Comparison of ENCODE assay signal across 25 mouse cellular contexts in the genomic region with DNA sequence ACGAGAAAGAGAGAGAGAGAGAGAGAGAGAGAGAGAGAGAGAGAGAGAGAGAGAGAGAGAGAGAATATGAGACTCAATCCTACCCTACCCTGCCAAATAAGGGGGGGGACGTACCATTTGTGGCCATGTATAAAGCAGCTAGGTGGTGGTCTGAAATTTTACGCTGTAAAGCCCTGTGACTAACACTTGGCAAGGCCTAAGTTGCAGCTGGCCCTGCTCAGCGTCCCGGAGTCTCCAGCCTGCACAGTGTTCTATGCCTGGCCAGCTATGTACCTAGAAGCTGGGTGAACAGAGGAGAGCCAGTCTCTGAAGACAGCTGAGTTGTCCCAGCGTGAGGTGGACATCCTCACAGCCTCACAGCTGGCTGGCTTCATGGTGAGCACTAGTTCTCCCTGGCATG. TPM values are rescaled to one million over a fixed set of nuclear protein-coding genes. Genes with fewer than 3 reads are reported as not detected.
DNase-seq lines count a peak whose midpoint lies in the region; ATAC-seq and TF ChIP-seq lines count a peak whose summit lies in the region.
"Had no signal": no experiment of that assay in that cellular context is flagged by ENCODE, and none has a peak within 500 bp of the region (broad histone marks: within the 10 kb centered on the region; RNA-seq: fewer than 3 reads in every experiment).

No protein-coding gene starts in this region.

- no peak for DNase-seq in embryonic facial prominence, embryonic 10.5 days (ENCODE audit: low spot score)
- peak; percentile 56 for DNase-seq in intestine, embryonic 14.5 days (ENCODE audit: low spot score)
- DNase-seq in lung, postnatal 4 days = no peak
- DNase-seq: adrenal gland, postnatal 36 days; cerebellum, adult 9-11 months; kidney, postnatal 25 days; layer of hippocampus, postnatal 36 days; lung, adult 2 months; right cerebral cortex, postnatal 14 days; spleen, adult 18-20 months; thymus, adult 18-20 months; thymus, postnatal 4 days had no signal

- H3K27me3 ChIP-seq in embryonic facial prominence, embryonic 13.5 days = no peaks in the 10 kb centered on the region
- H3K27me3 ChIP-seq in embryonic facial prominence, embryonic 10.5 days (replicated peaks; ENCODE audit: low read depth, poor library complexity, severe bottlenecking) = no peaks in the 10 kb centered on the region
- H3K27me3 ChIP-seq in intestine, embryonic 14.5 days (replicated peaks; ENCODE audit: control insufficient read depth, insufficient read depth, low read length) = no peaks in the 10 kb centered on the region
- H3K27me3 ChIP-seq in intestine, postnatal 0 days (replicated peaks; ENCODE audit: control insufficient read depth, insufficient read depth, low read length) = no peaks in the 10 kb centered on the region
- no peaks in the 10 kb centered on the region for H3K27me3 ChIP-seq in intestine, embryonic 15.5 days (replicated peaks)
- H3K27me3 ChIP-seq in stomach, embryonic 14.5 days (ENCODE audit: control insufficient read depth, insufficient read depth, low read length) = no peaks in the 10 kb centered on the region
- H3K27me3 ChIP-seq: liver, embryonic 12.5 days; midbrain, embryonic 13.5 days; neural tube, embryonic 12.5 days had no signal

- no peaks in the 10 kb centered on the region for H3K36me3 ChIP-seq in embryonic facial prominence, embryonic 13.5 days
- peaks cover 30% of the 10 kb centered on the region for H3K36me3 ChIP-seq in embryonic facial prominence, embryonic 10.5 days (replicated peaks)
- no peaks in the 10 kb centered on the region; the same call in 1 of the 2 replicates for H3K36me3 ChIP-seq in intestine, embryonic 14.5 days (ENCODE audit: control insufficient read depth, insufficient read depth, low read length)
- H3K36me3 ChIP-seq in intestine, postnatal 0 days (ENCODE audit: control insufficient read depth, insufficient read depth) = peaks cover 14% of the 10 kb centered on the region
- no peaks in the 10 kb centered on the region for H3K36me3 ChIP-seq in intestine, embryonic 15.5 days
- no peaks in the 10 kb centered on the region for H3K36me3 ChIP-seq in stomach, embryonic 14.5 days (ENCODE audit: control insufficient read depth, insufficient read depth, low read length)

- no peak overlapping the region for H3K4me2 ChIP-seq in embryonic facial prominence, embryonic 13.5 days
- H3K4me2 ChIP-seq in intestine, embryonic 14.5 days (ENCODE audit: low read length) = no peak overlapping the region
- H3K4me2 ChIP-seq in intestine, postnatal 0 days (replicated peaks; ENCODE audit: low read depth) = no peak overlapping the region
- no peak overlapping the region for H3K4me2 ChIP-seq in intestine, embryonic 15.5 days (replicated peaks)
- no peak overlapping the region for H3K4me2 ChIP-seq in stomach, embryonic 14.5 days (replicated peaks; ENCODE audit: low read depth, low read length)
- H3K4me2 ChIP-seq: liver, embryonic 12.5 days; midbrain, embryonic 13.5 days; neural tube, embryonic 12.5 days had no signal

- WGBS in embryonic facial prominence, embryonic 13.5 days = 59% methylated on average over 6 of the region's 6 CpGs
- 86% methylated on average over 6 of the region's 6 CpGs for WGBS in embryonic facial prominence, embryonic 10.5 days
- 45% methylated on average over 6 of the region's 6 CpGs for WGBS in intestine, embryonic 14.5 days
- WGBS in intestine, postnatal 0 days = 66% methylated on average over 6 of the region's 6 CpGs
- WGBS in intestine, embryonic 15.5 days = 53% methylated on average over 6 of the region's 6 CpGs
- WGBS in stomach, embryonic 14.5 days = 60% methylated on average over 6 of the region's 6 CpGs

- H3K9me3 ChIP-seq in embryonic facial prominence, embryonic 13.5 days = no peaks in the 10 kb centered on the region
- no peaks in the 10 kb centered on the region for H3K9me3 ChIP-seq in embryonic facial prominence, embryonic 10.5 days
- no peaks in the 10 kb centered on the region for H3K9me3 ChIP-seq in intestine, embryonic 14.5 days (ENCODE audit: control insufficient read depth, low read length)
- H3K9me3 ChIP-seq in intestine, postnatal 0 days (ENCODE audit: control insufficient read depth) = no peaks in the 10 kb centered on the region
- H3K9me3 ChIP-seq in intestine, embryonic 15.5 days = no peaks in the 10 kb centered on the region
- no peaks in the 10 kb centered on the region for H3K9me3 ChIP-seq in stomach, embryonic 14.5 days (ENCODE audit: control insufficient read depth, low read depth, low read length)
- H3K9me3 ChIP-seq: heart, embryonic 10.5 days; liver, embryonic 12.5 days; megakaryocyte, embryonic 14.5 days; midbrain, embryonic 13.5 days; neural tube, embryonic 12.5 days had no signal

- no peak for TF ChIP-seq CTCF in intestine, postnatal 0 days (IDR thresholded peaks at IDR 0.05; ENCODE audit: low read depth)

- no peak overlapping the region for H3K9ac ChIP-seq in embryonic facial prominence, embryonic 13.5 days
- H3K9ac ChIP-seq in intestine, embryonic 14.5 days (ENCODE audit: low read length) = no peak overlapping the region
- H3K9ac ChIP-seq in intestine, postnatal 0 days (ENCODE audit: low read depth, low read length) = no peak overlapping the region
- no peak overlapping the region for H3K9ac ChIP-seq in intestine, embryonic 15.5 days
- no peak overlapping the region for H3K9ac ChIP-seq in stomach, embryonic 14.5 days (replicated peaks; ENCODE audit: low read depth, low read length)
- H3K9ac ChIP-seq: liver, embryonic 12.5 days; midbrain, embryonic 13.5 days; neural tube, embryonic 12.5 days had no signal

- H3K4me1 ChIP-seq in embryonic facial prominence, embryonic 13.5 days = peaks cover 14% of the 10 kb centered on the region
- H3K4me1 ChIP-seq in embryonic facial prominence, embryonic 10.5 days = peaks cover 17% of the 10 kb centered on the region
- peaks cover 14% of the 10 kb centered on the region; the same call in 1 of the 2 replicates for H3K4me1 ChIP-seq in intestine, embryonic 14.5 days (replicated peaks; ENCODE audit: control insufficient read depth, insufficient read depth, low read length)
- H3K4me1 ChIP-seq in intestine, postnatal 0 days (replicated peaks; ENCODE audit: control insufficient read depth, insufficient read depth, low read length) = peaks cover 5% of the 10 kb centered on the region; the same call in 1 of the 2 replicates
- H3K4me1 ChIP-seq in intestine, embryonic 15.5 days (replicated peaks) = peaks cover 7% of the 10 kb centered on the region
- peaks cover 5% of the 10 kb centered on the region; the same call in 1 of the 2 replicates for H3K4me1 ChIP-seq in stomach, embryonic 14.5 days (ENCODE audit: control insufficient read depth, insufficient read depth, low read length)
- H3K4me1 ChIP-seq: midbrain, embryonic 13.5 days; neural tube, embryonic 12.5 days had no signal

- ATAC-seq in embryonic facial prominence, embryonic 13.5 days (ENCODE audit: insufficient number of reproducible peaks, insufficient read depth, low FRiP score, low TSS enrichment, low read depth) = 0 out of 2 replicates have a peak, but pooled peaks have one; percentile 62
- 0 out of 2 replicates have a peak, but pooled peaks have one; percentile 63 for ATAC-seq in intestine, embryonic 14.5 days (replicated peaks; ENCODE audit: low FRiP score, low TSS enrichment, low read depth)
- no peak for ATAC-seq in intestine, postnatal 0 days
- peak; percentile 55; the same call in 1 of the 2 replicates for ATAC-seq in intestine, embryonic 15.5 days
- ATAC-seq in stomach, embryonic 14.5 days (ENCODE audit: insufficient number of reproducible peaks, insufficient read depth, low FRiP score, low read depth) = peak; percentile 61; the same call in 1 of the 2 replicates
- no peak for ATAC-seq in frontal cortex, adult (ENCODE audit: low TSS enrichment)
- ATAC-seq: forebrain, embryonic 14.5 days; inflammation-experienced regulatory T-cells, adult 6 months; liver, embryonic 12.5 days; midbrain, embryonic 13.5 days had no signal

- H3K27ac ChIP-seq in embryonic facial prominence, embryonic 13.5 days = no peak overlapping the region
- no peak overlapping the region for H3K27ac ChIP-seq in embryonic facial prominence, embryonic 10.5 days (replicated peaks)
- no peak overlapping the region for H3K27ac ChIP-seq in intestine, embryonic 14.5 days (ENCODE audit: low read depth)
- H3K27ac ChIP-seq in intestine, postnatal 0 days (ENCODE audit: low read depth, low read length) = no peak overlapping the region
- H3K27ac ChIP-seq in intestine, embryonic 15.5 days = peak overlapping the region; percentile 52; the same call in 1 of the 2 replicates
- no peak overlapping the region for H3K27ac ChIP-seq in stomach, embryonic 14.5 days (ENCODE audit: low read length)
- H3K27ac ChIP-seq: heart, embryonic 10.5 days; layer of hippocampus, adult 2 months; liver, embryonic 12.5 days; midbrain, embryonic 13.5 days; neural tube, embryonic 12.5 days had no signal

- no peak overlapping the region for H3K4me3 ChIP-seq in embryonic facial prominence, embryonic 13.5 days
- no peak overlapping the region for H3K4me3 ChIP-seq in embryonic facial prominence, embryonic 10.5 days
- H3K4me3 ChIP-seq in intestine, embryonic 14.5 days (ENCODE audit: low read depth, low read length) = no peak overlapping the region
- no peak overlapping the region for H3K4me3 ChIP-seq in intestine, postnatal 0 days (ENCODE audit: low read depth, low read length)
- H3K4me3 ChIP-seq in intestine, embryonic 15.5 days (replicated peaks) = no peak overlapping the region
- H3K4me3 ChIP-seq in stomach, embryonic 14.5 days (ENCODE audit: low read depth, low read length) = no peak overlapping the region
- H3K4me3 ChIP-seq: heart, embryonic 10.5 days; layer of hippocampus, adult 2 months; liver, embryonic 12.5 days; megakaryocyte, embryonic 14.5 days; midbrain, embryonic 13.5 days; neural tube, embryonic 12.5 days had no signal

RNA-seq across cellular contexts. Expression of a gene that starts 57.8 kb away (rescaled TPM):
- polyA plus RNA-seq in embryonic facial prominence, embryonic 13.5 days (2015; fragmentation: Nextera tagmentation; extraction: Ambion mirVana) = 17.2 and 17.8 TPM in 2 replicates
- 22.2 and 23.8 TPM in 2 replicates for polyA plus RNA-seq in embryonic facial prominence, embryonic 10.5 days (2016; fragmentation: Nextera tagmentation; extraction: Ambion mirVana)
- polyA plus RNA-seq in intestine, embryonic 14.5 days (2014; fragmentation: Nextera tagmentation; extraction: Ambion mirVana) = 14.9 and 18.9 TPM in 2 replicates
- 9.2 and 10.0 TPM in 2 replicates for polyA plus RNA-seq in intestine, postnatal 0 days (2015; fragmentation: Nextera tagmentation; extraction: Ambion mirVana)
- polyA plus RNA-seq in intestine, embryonic 15.5 days (2015; fragmentation: Nextera tagmentation; extraction: Ambion mirVana) = 14.7 and 15.2 TPM in 2 replicates
- 18.2 and 19.1 TPM in 2 replicates for polyA plus RNA-seq in stomach, embryonic 14.5 days (2014; fragmentation: Nextera tagmentation; extraction: Ambion mirVana)

Comparison
In these comparisons a context has a peak if more than half of its experiments do, and no peak if none do; other contexts are left out.
1. ATAC-seq: peak in embryonic facial prominence, embryonic 13.5 days (single experiment), intestine, embryonic 14.5 days (single experiment), intestine, embryonic 15.5 days (single experiment) and stomach, embryonic 14.5 days (single experiment); none in intestine, postnatal 0 days (single experiment) and frontal cortex, adult (single experiment).